Mouse (Mus musculus): ENCODE measurements around the gene Ptprj. TPM values are rescaled to one million over a fixed set of nuclear protein-coding genes. Genes with fewer than 3 reads are reported as not detected.
A peak's percentile ranks its signal among the peaks of the same experiment; 100 is the strongest.
"Not testable (repeated sequence)": the region's sequence is repeated elsewhere in the genome, so short reads cannot be mapped to it uniquely, and the experiment has no call there.

Ptprj gene
- polyA plus RNA-seq, 1 experiment from 2014 or later, result 4.2 TPM

- Histone ChIP-seq H3K9ac (replicated peaks; ENCODE audit: low read depth) (no peak overlapping the region), H3K36me3 (ENCODE audit: insufficient read depth, low read length) (peaks cover 4% of the 10 kb centered on the region; the same call in 1 of the 2 replicates), H3K9me3 (ENCODE audit: low read length) (no peaks in the 10 kb centered on the region), H3K27me3 (replicated peaks; ENCODE audit: insufficient read depth, low read length) (no peaks in the 10 kb centered on the region), H3K27ac (ENCODE audit: low read length) (no peak overlapping the region), H3K4me3 (ENCODE audit: low read depth, low read length) (no peak overlapping the region), H3K4me1 (ENCODE audit: insufficient read depth, low read depth, low read length) (no peaks in the 10 kb centered on the region), H3K4me2 (replicated peaks; ENCODE audit: low read depth, low read length) (no peak overlapping the region)
- ATAC-seq (no peak), DNase-seq (ENCODE audit: low spot score) (no peak)
- 94% methylated on average over 5 of the region's 5 CpGs for WGBS
- no peak for TF ChIP-seq CTCF (IDR thresholded peaks at IDR 0.05)
- no peak for TF ChIP-seq EP300 (IDR thresholded peaks at IDR 0.05)
These were observed 116.7 kb downstream of the Ptprj start for GRCm38 (mm10) chr2:90463735-90464134.

- ATAC-seq, result no peak
- Histone ChIP-seq H3K4me2 (replicated peaks; ENCODE audit: low read depth, low read length) (no peak overlapping the region), H3K4me1 (ENCODE audit: insufficient read depth, low read depth, low read length) (no peaks in the 10 kb centered on the region), H3K27me3 (replicated peaks; ENCODE audit: insufficient read depth, low read length) (no peaks in the 10 kb centered on the region), H3K9ac (replicated peaks; ENCODE audit: low read depth) (no peak overlapping the region), H3K9me3 (ENCODE audit: low read length) (no peaks in the 10 kb centered on the region), H3K27ac (ENCODE audit: low read length) (no peak overlapping the region), H3K36me3 (ENCODE audit: insufficient read depth, low read length) (peaks cover 4% of the 10 kb centered on the region; the same call in 1 of the 2 replicates), H3K4me3 (ENCODE audit: low read depth, low read length) (no peak overlapping the region)
- TF ChIP-seq EP300 (IDR thresholded peaks at IDR 0.05) (no peak), CTCF (IDR thresholded peaks at IDR 0.05) (no peak)
- DNase-seq (ENCODE audit: low spot score), result no peak
These were observed 118.2 kb downstream of the Ptprj start for GRCm38 (mm10) chr2:90462252-90462651.

GRCm38 (mm10) chr2:90457946-90458345 is 122.5 kb downstream of the Ptprj start:
- Histone ChIP-seq H3K9ac (replicated peaks; ENCODE audit: low read depth) (no peak overlapping the region), H3K4me1 (ENCODE audit: insufficient read depth, low read depth, low read length) (no peaks in the 10 kb centered on the region), H3K27ac (ENCODE audit: low read length) (no peak overlapping the region), H3K27me3 (replicated peaks; ENCODE audit: insufficient read depth, low read length) (no peaks in the 10 kb centered on the region), H3K36me3 (ENCODE audit: insufficient read depth, low read length) (peaks cover 9% of the 10 kb centered on the region; the same call in 1 of the 2 replicates), H3K4me2 (replicated peaks; ENCODE audit: low read depth, low read length) (no peak overlapping the region), H3K4me3 (ENCODE audit: low read depth, low read length) (no peak overlapping the region), H3K9me3 (ENCODE audit: low read length) (no peaks in the 10 kb centered on the region)
- 81% methylated on average over 12 of the region's 12 CpGs for WGBS
- ATAC-seq, result no peak
- no peak for TF ChIP-seq EP300 (IDR thresholded peaks at IDR 0.05)
- TF ChIP-seq CTCF (IDR thresholded peaks at IDR 0.05), result no peak
- DNase-seq (ENCODE audit: low spot score), result no peak

GRCm38 (mm10) chr2:90452380-90452779 is 128.1 kb downstream of the Ptprj start:
- DNase-seq (ENCODE audit: low spot score) (no peak), ATAC-seq (no peak)
- Histone ChIP-seq H3K27ac (ENCODE audit: low read length) (no peak overlapping the region), H3K9me3 (ENCODE audit: low read length) (no peaks in the 10 kb centered on the region), H3K4me3 (ENCODE audit: low read depth, low read length) (no peak overlapping the region), H3K9ac (replicated peaks; ENCODE audit: low read depth) (no peak overlapping the region), H3K36me3 (ENCODE audit: insufficient read depth, low read length) (0 out of 2 replicates have a peak, but pooled peaks cover 6% of the 10 kb centered on the region), H3K4me1 (ENCODE audit: insufficient read depth, low read depth, low read length) (no peaks in the 10 kb centered on the region), H3K4me2 (replicated peaks; ENCODE audit: low read depth, low read length) (no peak overlapping the region), H3K27me3 (replicated peaks; ENCODE audit: insufficient read depth, low read length) (no peaks in the 10 kb centered on the region)
- WGBS, result 77% methylated on average over 3 of the region's 3 CpGs
- TF ChIP-seq EP300 (IDR thresholded peaks at IDR 0.05) (no peak), CTCF (IDR thresholded peaks at IDR 0.05) (no peak)

GRCm38 (mm10) chr2:90448967-90449740 is 131.3 kb downstream of the Ptprj start:
- H3K4me1 ChIP-seq (ENCODE audit: insufficient read depth, low read depth, low read length), result no peaks in the 10 kb centered on the region
- H3K9ac ChIP-seq (replicated peaks; ENCODE audit: low read depth), result no peak overlapping the region
- H3K4me3 ChIP-seq (ENCODE audit: low read depth, low read length), result no peak overlapping the region
- no peaks in the 10 kb centered on the region for H3K9me3 ChIP-seq (ENCODE audit: low read length)
- no peaks in the 10 kb centered on the region for H3K27me3 ChIP-seq (replicated peaks; ENCODE audit: insufficient read depth, low read length)
- H3K36me3 ChIP-seq (ENCODE audit: insufficient read depth, low read length), result no peaks in the 10 kb centered on the region
- no peak overlapping the region for H3K27ac ChIP-seq (ENCODE audit: low read length)
- H3K4me2 ChIP-seq (replicated peaks; ENCODE audit: low read depth, low read length), result no peak overlapping the region
- WGBS, result 62% methylated on average over 15 of the region's 15 CpGs
- peak; percentile 84 for ATAC-seq
- no peak for TF ChIP-seq CTCF (IDR thresholded peaks at IDR 0.05)
- TF ChIP-seq EP300 (IDR thresholded peaks at IDR 0.05), result peak; percentile 36; the same call in 1 of the 2 replicates
- DNase-seq (ENCODE audit: low spot score), result peak; percentile 64

- WGBS, result 60% methylated on average over 5 of the region's 5 CpGs
- Histone ChIP-seq H3K4me3 (ENCODE audit: low read depth, low read length) (no peak overlapping the region), H3K4me2 (replicated peaks; ENCODE audit: low read depth, low read length) (no peak overlapping the region), H3K9ac (replicated peaks; ENCODE audit: low read depth) (no peak overlapping the region), H3K27ac (ENCODE audit: low read length) (no peak overlapping the region), H3K36me3 (ENCODE audit: insufficient read depth, low read length) (no peaks in the 10 kb centered on the region), H3K27me3 (replicated peaks; ENCODE audit: insufficient read depth, low read length) (no peaks in the 10 kb centered on the region), H3K4me1 (ENCODE audit: insufficient read depth, low read depth, low read length) (no peaks in the 10 kb centered on the region), H3K9me3 (ENCODE audit: low read length) (no peaks in the 10 kb centered on the region)
- no peak for DNase-seq (ENCODE audit: low spot score)
- no peak for ATAC-seq
- TF ChIP-seq EP300 (IDR thresholded peaks at IDR 0.05), result no peak
- TF ChIP-seq CTCF (IDR thresholded peaks at IDR 0.05), result no peak
These were observed 136.6 kb downstream of the Ptprj start for GRCm38 (mm10) chr2:90443811-90444210.

- H3K9me3 ChIP-seq (ENCODE audit: low read length); H3K27ac ChIP-seq (ENCODE audit: low read length); DNase-seq (ENCODE audit: low spot score); H3K4me1 ChIP-seq (ENCODE audit: insufficient read depth, low read depth, low read length); H3K27me3 ChIP-seq (replicated peaks; ENCODE audit: insufficient read depth, low read length); H3K9ac ChIP-seq (replicated peaks; ENCODE audit: low read depth); H3K4me2 ChIP-seq (replicated peaks; ENCODE audit: low read depth, low read length); H3K4me3 ChIP-seq (ENCODE audit: low read depth, low read length); H3K36me3 ChIP-seq (ENCODE audit: insufficient read depth, low read length); ATAC-seq: not testable (repeated sequence)
- WGBS, result 56% methylated on average over 4 of the region's 4 CpGs
These were observed 138.6 kb downstream of the Ptprj start for GRCm38 (mm10) chr2:90441811-90442210.

- not testable (repeated sequence) for ATAC-seq; H3K4me1 ChIP-seq (ENCODE audit: insufficient read depth, low read depth, low read length)
These were observed 140.3 kb downstream of the Ptprj start for GRCm38 (mm10) chr2:90440169-90440568.

GRCm38 (mm10) chr2:90437453-90437852 is 143.0 kb downstream of the Ptprj start:
- H3K4me2 ChIP-seq (replicated peaks; ENCODE audit: low read depth, low read length); H3K9ac ChIP-seq (replicated peaks; ENCODE audit: low read depth); H3K27ac ChIP-seq (ENCODE audit: low read length); H3K27me3 ChIP-seq (replicated peaks; ENCODE audit: insufficient read depth, low read length); H3K4me3 ChIP-seq (ENCODE audit: low read depth, low read length); H3K9me3 ChIP-seq (ENCODE audit: low read length); ATAC-seq; H3K4me1 ChIP-seq (ENCODE audit: insufficient read depth, low read depth, low read length); H3K36me3 ChIP-seq (ENCODE audit: insufficient read depth, low read length); DNase-seq (ENCODE audit: low spot score): not testable (repeated sequence)
- 90% methylated on average over 1 of the region's 5 CpGs for WGBS

More at GRCm38 (mm10) chr2:90440169-90440568, 140.3 kb downstream of the Ptprj start:
- not testable (repeated sequence) for H3K9ac ChIP-seq (replicated peaks; ENCODE audit: low read depth); H3K36me3 ChIP-seq (ENCODE audit: insufficient read depth, low read length); H3K27ac ChIP-seq (ENCODE audit: low read length); DNase-seq (ENCODE audit: low spot score); H3K27me3 ChIP-seq (replicated peaks; ENCODE audit: insufficient read depth, low read length); H3K4me3 ChIP-seq (ENCODE audit: low read depth, low read length); H3K9me3 ChIP-seq (ENCODE audit: low read length); H3K4me2 ChIP-seq (replicated peaks; ENCODE audit: low read depth, low read length)

Data from lung, postnatal 0 days (tissue).